Mouse (Mus musculus) CH12.LX (cell line): ENCODE measurements around the gene Prap1. TPM values are rescaled to one million over a fixed set of nuclear protein-coding genes. Genes with fewer than 3 reads are reported as not detected.

ENCODE experiments used
- DNase-seq: peaks from one replicate; pipeline ENCODE4 v3.0.0-alpha.2; 2013; ENCODE audit errors: extremely low read depth
- H3K27ac ChIP-seq: 2 replicates; pipeline ENCODE4 v1.5.1; 2012; ENCODE audit warnings: low read depth, mild to moderate bottlenecking, control low read depth, moderate library complexity; ENCODE audit not compliant: insufficient read depth
- H3K27me3 ChIP-seq: replicated peaks from 2 replicates; pipeline ENCODE3; 2012; ENCODE audit warnings: inconsistent platforms
- H3K36me3 ChIP-seq, 2 experiments: replicated peaks in 1 of 2; 2 replicates each; pipeline versions ENCODE3 to v1.6.1; 2012; ENCODE audit warnings: inconsistent platforms in 1 of 2, low read length in 1 of 2, mild to moderate bottlenecking in 1 of 2, mixed read lengths in 1 of 2, moderate library complexity in 1 of 2; ENCODE audit not compliant: control insufficient read depth in 1 of 2, insufficient read depth in 1 of 2
- H3K4me1 ChIP-seq, 2 experiments: 2 replicates each; pipeline ENCODE4 v1.6.1; 2012; ENCODE audit warnings: inconsistent platforms in 1 of 2, moderate library complexity in 1 of 2; ENCODE audit not compliant: insufficient read depth in 2 of 2, control insufficient read depth in 1 of 2
- H3K4me2 ChIP-seq: 2 replicates; pipeline ENCODE4 v1.6.1; 2012; ENCODE audit warnings: low read depth, mild to moderate bottlenecking, control low read depth; ENCODE audit not compliant: poor library complexity, insufficient read depth, severe bottlenecking
- H3K4me3 ChIP-seq, 3 experiments: fragments of 150-350 bp in 1 of 3; sonication (generic) in 1 of 3; replicated peaks in 1 of 3; 2 replicates each; pipeline versions ENCODE3 to v1.5.1; 2011 to 2012; ENCODE audit warnings: low read depth in 2 of 3, low read length in 2 of 3, mild to moderate bottlenecking in 2 of 3, moderate library complexity in 2 of 3, control low read depth in 1 of 3, improper control_type of control experiment in 1 of 3, inconsistent platforms in 1 of 3, mixed read lengths in 1 of 3; ENCODE audit not compliant: poor library complexity in 1 of 3
- H3K79me2 ChIP-seq: replicated peaks from 2 replicates; pipeline ENCODE4 v1.6.1; 2012; ENCODE audit warnings: mild to moderate bottlenecking, moderate library complexity; ENCODE audit not compliant: control insufficient read depth, poor library complexity, insufficient read depth, severe bottlenecking; ENCODE audit errors: extremely low read depth
- H3K9ac ChIP-seq: 2 replicates; pipeline ENCODE4 v1.6.1; 2012; ENCODE audit warnings: low read depth, mild to moderate bottlenecking, control low read depth, moderate library complexity; ENCODE audit not compliant: insufficient read depth
- H3K9me3 ChIP-seq: replicated peaks from 2 replicates; pipeline ENCODE3; 2012; ENCODE audit warnings: low read length, inconsistent platforms, mixed read lengths
- CHD1 ChIP-seq: IDR thresholded peaks from 2 replicates; pipeline ENCODE4 v1.6.1; 2012; ENCODE audit warnings: low read depth, low read length, improper control_type of control experiment, inconsistent platforms
- CTCF ChIP-seq, 2 experiments: IDR thresholded peaks in 1 of 2; conservative IDR thresholded peaks in 1 of 2; 2 replicates each; pipeline ENCODE4 v1.5.1; 2011 to 2012; ENCODE audit warnings: low read depth in 2 of 2, low read length in 2 of 2, improper control_type of control experiment in 1 of 2, inconsistent platforms in 1 of 2, mild to moderate bottlenecking in 1 of 2, moderate library complexity in 1 of 2
- E2F4 ChIP-seq: IDR thresholded peaks from 2 replicates; pipeline ENCODE4 v1.6.1; 2011; ENCODE audit warnings: low read depth, low read length, improper control_type of control experiment; ENCODE audit not compliant: insufficient replicate concordance
- ELF1 ChIP-seq: IDR thresholded peaks from 2 replicates; pipeline ENCODE4 v1.6.1; 2014; ENCODE audit warnings: low read depth, mild to moderate bottlenecking, inconsistent platforms, low read length, improper control_type of control experiment
- ETS1 ChIP-seq: conservative IDR thresholded peaks from 2 replicates; pipeline ENCODE4 v1.6.1; 2012; ENCODE audit warnings: low read depth, mild to moderate bottlenecking, inconsistent platforms, low read length, improper control_type of control experiment, moderate library complexity
- GABPA ChIP-seq: IDR thresholded peaks from 2 replicates; pipeline ENCODE4 v1.6.1; 2012; ENCODE audit warnings: low read depth, low read length, improper control_type of control experiment, inconsistent platforms; ENCODE audit not compliant: insufficient replicate concordance
- JUN ChIP-seq: IDR thresholded peaks from 2 replicates; pipeline ENCODE4 v1.6.1; 2011; ENCODE audit warnings: low read depth, mild to moderate bottlenecking, low read length, improper control_type of control experiment, moderate library complexity; ENCODE audit not compliant: insufficient read depth
- MAX ChIP-seq: IDR thresholded peaks from 2 replicates; pipeline ENCODE4 v1.6.1; 2011; ENCODE audit warnings: low read length, improper control_type of control experiment
- MAZ ChIP-seq: IDR thresholded peaks from 2 replicates; pipeline ENCODE4 v1.6.1; 2012; ENCODE audit warnings: low read depth, mild to moderate bottlenecking, inconsistent platforms, low read length, improper control_type of control experiment, moderate library complexity
- MEF2A ChIP-seq: IDR thresholded peaks from 2 replicates; pipeline ENCODE4 v1.6.1; 2014; ENCODE audit warnings: low read depth, mild to moderate bottlenecking, inconsistent platforms, low read length, improper control_type of control experiment, borderline replicate concordance
- MXI1 ChIP-seq: IDR thresholded peaks from 2 replicates; pipeline ENCODE4 v1.6.1; 2011; ENCODE audit warnings: mild to moderate bottlenecking, low read depth, low read length, improper control_type of control experiment
- MYC ChIP-seq: IDR thresholded peaks from 2 replicates; pipeline ENCODE4 v1.6.1; 2011; ENCODE audit warnings: low read depth, mild to moderate bottlenecking, improper control_type of control experiment, low read length
- NELFE ChIP-seq: IDR thresholded peaks from 2 replicates; pipeline ENCODE4 v1.6.1; 2011; ENCODE audit warnings: low read depth, low read length, improper control_type of control experiment
- PAX5 ChIP-seq: IDR thresholded peaks from 2 replicates; pipeline ENCODE4 v1.6.1; 2012; ENCODE audit warnings: low read length, inconsistent platforms, mixed read lengths
- POLR2A ChIP-seq: IDR thresholded peaks from 2 replicates; pipeline ENCODE4 v1.6.1; 2011; ENCODE audit warnings: low read depth, mild to moderate bottlenecking, improper control_type of control experiment, low read length
- POLR2AphosphoS2 ChIP-seq: IDR thresholded peaks from 2 replicates; pipeline ENCODE4 v1.6.1; 2011; ENCODE audit warnings: low read depth, low read length, improper control_type of control experiment
- RCOR1 ChIP-seq: conservative IDR thresholded peaks from 2 replicates; pipeline ENCODE4 v1.6.1; 2012; ENCODE audit warnings: low read depth, mild to moderate bottlenecking, inconsistent platforms, low read length, improper control_type of control experiment
- SIN3A ChIP-seq: IDR thresholded peaks from 2 replicates; pipeline ENCODE4 v1.6.1; 2012; ENCODE audit warnings: low read length, improper control_type of control experiment, inconsistent platforms
- TCF12 ChIP-seq: IDR thresholded peaks from 2 replicates; pipeline ENCODE4 v1.6.1; 2014; ENCODE audit warnings: low read depth, mild to moderate bottlenecking, inconsistent platforms, low read length, improper control_type of control experiment
- UBTF ChIP-seq: IDR thresholded peaks from 2 replicates; pipeline ENCODE4 v1.6.1; 2012; ENCODE audit warnings: low read depth, mild to moderate bottlenecking, inconsistent platforms, low read length, improper control_type of control experiment, moderate library complexity
- USF1 ChIP-seq: IDR thresholded peaks from 2 replicates; pipeline ENCODE4 v1.6.1; 2014; ENCODE audit warnings: low read depth, mild to moderate bottlenecking, inconsistent platforms, low read length, improper control_type of control experiment
- ZKSCAN1 ChIP-seq: IDR thresholded peaks from 2 replicates; pipeline ENCODE4 v1.6.1; 2012; ENCODE audit warnings: low read depth, inconsistent platforms, low read length, improper control_type of control experiment, borderline replicate concordance
- ZMIZ1 ChIP-seq: IDR thresholded peaks from 2 replicates; pipeline ENCODE4 v1.6.1; 2012; ENCODE audit warnings: low read depth, mild to moderate bottlenecking, inconsistent platforms, low read length, improper control_type of control experiment
- dilution Hi-C: fragments of 300-500 bp; cut with MboI; formaldehyde crosslinking; loops from 2 replicates; pipeline ENCODE4 v1.14.3; 2020; ENCODE audit warnings: low sequenced_read_pairs; ENCODE audit not compliant: extremely low pct_unique_long_range_greater_than_20kb, extremely low pct_ligation_motif_present
- in situ Hi-C: fragments of 300-500 bp; cut with MboI; formaldehyde crosslinking; loops from 3 replicates; pipeline ENCODE4 v1.14.3; 2019; ENCODE audit warnings: low sequenced_read_pairs, low pct_ligation_motif_present, low pct_unique_long_range_greater_than_20kb, mixed read lengths
- polyA plus RNA-seq: library from polyadenylated mRNA; unstranded; fragments of >175 nt; gene quantifications from 2 replicates; pipeline ENCODE4 v1.2.1, GENCODE M21; 2012; ENCODE audit warnings: low read depth; ENCODE audit not compliant: insufficient read length
- total RNA-seq, 2 experiments: library from RNA; depleted of rRNA; stranded (reverse); fragments of 300-350 nt in 1 of 2; fragments of >200 nt in 1 of 2; gene quantifications; 2 replicates each; pipeline ENCODE4 v1.2.3; 2012 to 2014

The Prap1 gene
- total and polyA plus RNA-seq, 3 experiments = not detected

DNA sequence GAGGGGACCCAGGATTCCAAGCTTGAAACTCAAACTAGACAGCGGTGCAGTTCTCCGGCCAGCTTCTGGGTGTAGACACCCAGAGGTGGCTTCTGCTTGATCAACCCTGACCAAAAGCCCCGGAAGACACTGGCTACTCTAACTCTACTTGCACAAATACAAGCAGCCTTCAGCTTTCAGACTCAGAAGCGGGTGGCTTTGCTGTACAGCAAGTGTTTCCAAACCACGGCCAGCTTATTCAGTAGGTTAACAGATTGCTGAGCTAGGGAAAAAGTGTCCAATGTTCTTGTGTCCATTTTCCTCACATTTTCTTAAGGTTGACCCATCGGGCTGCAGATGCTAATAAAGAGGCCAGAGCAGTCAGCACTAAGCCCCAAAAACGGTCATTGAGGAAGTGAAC is 34.7 kb upstream of the Prap1 start:
- no peak for DNase-seq
- peaks cover 10% of the 10 kb centered on the region for H3K27me3 ChIP-seq
- TF ChIP-seq POLR2A (no peak), PAX5 (no peak), ETS1 (no peak)
- TF ChIP-seq, all 38 proteins: peak for 0
- no peak overlapping the region for H3K4me3 ChIP-seq
- H3K4me1 ChIP-seq = peaks cover 6 to 18% of the 10 kb centered on the region in 2 experiments; a peak in 3 of 4 replicates
- no peak overlapping the region for H3K27ac ChIP-seq
- dilution Hi-C loops = no loop called here
- no peak overlapping the region for H3K4me2 ChIP-seq
- H3K9me3 ChIP-seq = peaks cover 9% of the 10 kb centered on the region
- no peaks in the 10 kb centered on the region for H3K36me3 ChIP-seq
- in situ Hi-C loops = no loop called here
- no peaks in the 10 kb centered on the region for H3K79me2 ChIP-seq
- no peak overlapping the region for H3K9ac ChIP-seq

DNA sequence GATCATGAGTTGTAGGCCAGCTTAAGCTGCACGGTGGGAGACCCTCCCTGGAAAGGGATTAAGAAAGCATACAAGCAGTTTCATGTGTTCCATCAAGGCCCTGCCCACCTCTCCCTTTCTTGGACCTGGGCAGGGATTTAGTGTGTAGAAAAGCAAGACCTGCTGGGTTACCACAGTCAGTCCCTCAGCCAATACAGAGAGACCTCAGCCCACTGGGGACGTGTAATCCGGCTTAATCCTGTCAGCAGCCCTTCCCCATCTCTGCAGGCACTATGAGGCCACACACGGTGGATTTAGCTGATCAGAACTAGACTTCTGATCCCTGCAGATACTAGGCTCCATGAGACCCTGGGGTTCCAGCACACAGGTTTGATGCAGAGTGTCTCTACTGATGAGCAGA is 33.6 kb upstream of the Prap1 start:
- Histone ChIP-seq H3K4me2 (no peak overlapping the region), H3K9ac (no peak overlapping the region), H3K27ac (no peak overlapping the region), H3K79me2 (no peaks in the 10 kb centered on the region), H3K4me1 (peaks cover 6 to 18% of the 10 kb centered on the region in 2 experiments; a peak in 3 of 4 replicates), H3K9me3 (peaks cover 9% of the 10 kb centered on the region), H3K27me3 (peaks cover 7% of the 10 kb centered on the region), H3K36me3 (no peaks in the 10 kb centered on the region), H3K4me3 (no peak overlapping the region)
- no peak for DNase-seq
- in situ Hi-C loops = no loop called here
- TF ChIP-seq USF1 (no peak), MXI1 (no peak), E2F4 (no peak), TCF12 (no peak)
- dilution Hi-C loops = no loop called here

DNA sequence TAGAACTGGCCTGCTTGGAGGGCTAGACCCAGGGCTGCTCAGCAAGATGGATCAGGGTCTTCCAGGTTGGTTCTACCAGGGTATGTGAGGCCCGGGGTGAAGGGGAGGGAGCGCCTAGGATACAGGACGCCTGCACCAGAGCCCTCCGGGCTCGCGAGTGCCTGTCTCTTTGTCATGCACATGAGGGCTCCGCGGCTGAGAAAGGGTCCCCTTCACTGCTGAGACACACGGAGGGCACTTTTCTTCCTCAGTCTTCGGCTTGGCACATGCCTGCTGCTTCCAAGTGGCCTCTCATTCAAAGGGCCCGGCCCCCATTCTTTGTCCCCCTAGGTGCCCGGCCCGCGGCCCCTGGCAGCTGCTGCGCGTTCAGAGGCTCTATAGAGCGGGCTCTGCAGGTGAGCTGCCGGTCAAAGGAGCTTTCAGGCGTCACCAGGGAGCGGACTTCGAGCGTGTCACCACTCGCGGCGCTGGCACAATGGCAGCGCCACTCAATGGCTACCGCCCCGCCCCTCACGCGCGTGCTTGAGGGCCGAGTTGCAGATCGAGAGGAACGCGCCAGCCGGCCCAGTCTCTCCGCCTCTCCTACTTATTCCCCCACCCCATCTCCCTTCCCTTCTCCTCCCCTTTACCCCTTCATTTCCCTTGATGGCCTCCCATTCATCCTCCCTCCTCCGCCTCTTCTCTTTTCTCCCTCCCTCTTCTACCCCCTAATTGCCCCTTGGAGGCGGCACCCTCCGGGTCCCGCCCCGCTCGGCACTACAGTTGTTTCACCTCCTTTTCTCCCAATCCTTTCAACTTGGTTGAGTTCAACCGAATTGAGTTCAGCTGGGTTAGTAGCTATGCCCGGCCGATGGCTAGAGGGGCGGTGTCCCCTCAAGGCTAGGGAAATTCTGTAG is 32.0 kb upstream of the Prap1 start:
- no peaks in the 10 kb centered on the region for H3K79me2 ChIP-seq
- dilution Hi-C loops (no loop called here), in situ Hi-C loops (loop anchor here (10.0 kb wide), 1 partner anchor 156 kb away; no protein-coding TSS in a partner anchor)
- H3K4me2 ChIP-seq = no peak overlapping the region
- no peak overlapping the region for H3K27ac ChIP-seq
- H3K27me3 ChIP-seq = peaks cover 10% of the 10 kb centered on the region
- no peaks in the 10 kb centered on the region for H3K36me3 ChIP-seq
- no peak for TF ChIP-seq SIN3A
- no peak for TF ChIP-seq RCOR1
- no peak for TF ChIP-seq CTCF (conservative IDR thresholded peaks at IDR 0.05 in 1 of 2, IDR thresholded peaks at IDR 0.05 in 1 of 2; ENCODE audit: low read depth in 2 of 2, low read length in 2 of 2)
- TF ChIP-seq CHD1 = no peak
- TF ChIP-seq NELFE = no peak
- TF ChIP-seq ZMIZ1 = no peak
- no peak for TF ChIP-seq MAX
- TF ChIP-seq GABPA = no peak
- TF ChIP-seq MEF2A = no peak
- TF ChIP-seq E2F4 = no peak
- TF ChIP-seq ELF1 = no peak
- TF ChIP-seq JUN = no peak
- no peak for TF ChIP-seq UBTF
- TF ChIP-seq MYC = no peak
- TF ChIP-seq MAZ = no peak
- TF ChIP-seq USF1 = no peak
- TF ChIP-seq ETS1 = no peak
- no peak for TF ChIP-seq ZKSCAN1
- no peak for TF ChIP-seq POLR2AphosphoS2
- peaks cover 6 to 18% of the 10 kb centered on the region in 2 experiments; a peak in 3 of 4 replicates for H3K4me1 ChIP-seq
- no peak overlapping the region for H3K9ac ChIP-seq
- H3K4me3 ChIP-seq = no peak overlapping the region
- no peaks in the 10 kb centered on the region for H3K9me3 ChIP-seq
- no peak for DNase-seq
